Mouse (Mus musculus): ENCODE results near the gene Elfn2. TPM values are rescaled to one million over a fixed set of nuclear protein-coding genes. Genes with fewer than 3 reads are reported as not detected.
A peak's percentile ranks its signal among the peaks of the same experiment; 100 is the strongest.

Elfn2 gene
- polyA plus RNA-seq, 1 experiment from 2014 or later: 3.3 TPM

DNA sequence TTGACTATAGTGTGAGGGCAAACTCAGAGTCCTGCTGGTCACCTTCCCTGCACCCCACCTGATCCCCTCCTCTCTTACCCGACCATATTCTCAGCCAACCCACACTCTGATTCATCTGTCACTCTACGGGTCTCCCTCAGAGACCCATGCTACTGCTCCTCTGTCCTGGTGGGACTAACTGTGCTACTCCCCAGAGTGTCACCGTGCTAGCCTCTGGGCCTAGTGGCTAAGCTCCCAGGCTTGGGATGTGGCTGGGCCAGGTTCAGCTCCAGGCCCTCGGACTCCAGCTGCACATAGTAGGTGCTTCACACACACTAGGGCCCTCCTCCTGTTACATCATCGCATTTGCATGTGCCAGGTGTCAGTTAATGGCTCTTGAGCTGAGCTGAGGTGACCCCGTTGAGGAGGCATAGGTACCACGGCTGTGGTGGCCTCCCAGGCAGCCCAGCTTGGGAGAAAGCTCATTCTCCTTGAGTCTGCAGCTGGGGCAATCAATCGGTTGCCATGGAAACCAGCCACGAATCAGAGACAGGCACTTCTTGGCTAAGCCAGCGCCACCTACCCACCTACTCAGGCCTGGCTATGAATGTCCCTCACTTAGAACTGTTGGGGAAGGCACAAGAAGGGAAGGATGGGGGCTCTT lies 84.4 kb downstream of the Elfn2 start:
- Histone ChIP-seq H3K4me2 (replicated peaks) (no peak overlapping the region), H3K9me3 (no peaks in the 10 kb centered on the region), H3K27ac (peak overlapping the region; percentile 75), H3K4me3 (replicated peaks) (no peak overlapping the region), H3K4me1 (replicated peaks) (peaks cover 76% of the 10 kb centered on the region), H3K9ac (replicated peaks) (peak overlapping the region; percentile 32; the same call in 1 of the 2 replicates), H3K27me3 (no peaks in the 10 kb centered on the region), H3K36me3 (no peaks in the 10 kb centered on the region)
- peak; percentile 76 for ATAC-seq
- WGBS: 27% methylated on average over 10 of the region's 10 CpGs

DNA sequence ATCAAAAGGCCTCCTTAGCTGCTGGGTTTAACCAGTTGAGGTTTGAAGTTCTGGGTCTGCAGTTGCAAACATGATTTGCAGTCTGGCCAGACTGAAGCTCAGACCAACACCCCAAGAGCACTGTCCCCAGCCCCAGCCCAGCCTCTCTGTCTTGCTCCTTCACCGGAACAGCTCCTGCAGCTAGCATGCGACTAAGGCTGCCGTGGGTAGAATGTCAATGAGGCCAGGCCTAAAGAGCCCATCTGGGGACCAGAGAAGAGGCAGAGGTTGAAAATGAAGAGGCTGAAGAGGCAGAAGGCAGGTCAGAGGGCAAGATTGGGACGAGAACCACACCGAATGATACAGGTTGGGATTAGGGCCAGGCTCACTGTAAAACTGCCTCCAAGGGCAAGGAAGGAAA lies 85.2 kb downstream of the Elfn2 start:
- Histone ChIP-seq H3K9ac (replicated peaks) (0 out of 2 replicates have a peak overlapping the region, but pooled peaks have one; percentile 32), H3K27me3 (no peaks in the 10 kb centered on the region), H3K36me3 (no peaks in the 10 kb centered on the region), H3K9me3 (no peaks in the 10 kb centered on the region), H3K4me1 (replicated peaks) (peaks cover 68% of the 10 kb centered on the region), H3K4me3 (replicated peaks) (no peak overlapping the region), H3K27ac (peak overlapping the region; percentile 75), H3K4me2 (replicated peaks) (no peak overlapping the region)
- ATAC-seq: no peak
- 21% methylated on average over 5 of the region's 5 CpGs for WGBS

DNA sequence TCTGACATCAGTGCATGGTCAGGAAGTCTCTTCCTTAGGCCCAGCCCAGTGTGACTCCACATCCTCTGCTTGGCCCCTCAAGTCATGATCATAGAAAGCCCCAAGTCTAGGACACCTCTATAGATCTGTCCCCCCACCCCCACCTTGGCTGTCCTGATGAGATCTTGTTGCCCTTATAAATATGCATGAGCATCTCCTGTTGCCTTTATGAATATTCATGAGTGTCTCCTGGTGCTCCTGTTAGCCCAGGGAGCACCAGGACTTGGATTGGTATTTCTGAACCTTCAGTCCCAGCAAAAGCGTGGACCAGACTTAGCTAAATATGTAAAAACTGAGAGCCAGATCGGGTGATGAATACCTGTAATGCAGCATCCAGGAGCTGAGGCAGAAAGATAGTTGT lies 86.2 kb downstream of the Elfn2 start:
- no peak overlapping the region for H3K27ac ChIP-seq
- no peaks in the 10 kb centered on the region for H3K27me3 ChIP-seq
- no peaks in the 10 kb centered on the region for H3K36me3 ChIP-seq
- H3K4me2 ChIP-seq (replicated peaks): no peak overlapping the region
- no peaks in the 10 kb centered on the region for H3K9me3 ChIP-seq
- no peak for ATAC-seq
- peaks cover 58% of the 10 kb centered on the region for H3K4me1 ChIP-seq (replicated peaks)
- H3K9ac ChIP-seq (replicated peaks): no peak overlapping the region
- no peak overlapping the region for H3K4me3 ChIP-seq (replicated peaks)
- 54% methylated on average over 2 of the region's 2 CpGs for WGBS

DNA sequence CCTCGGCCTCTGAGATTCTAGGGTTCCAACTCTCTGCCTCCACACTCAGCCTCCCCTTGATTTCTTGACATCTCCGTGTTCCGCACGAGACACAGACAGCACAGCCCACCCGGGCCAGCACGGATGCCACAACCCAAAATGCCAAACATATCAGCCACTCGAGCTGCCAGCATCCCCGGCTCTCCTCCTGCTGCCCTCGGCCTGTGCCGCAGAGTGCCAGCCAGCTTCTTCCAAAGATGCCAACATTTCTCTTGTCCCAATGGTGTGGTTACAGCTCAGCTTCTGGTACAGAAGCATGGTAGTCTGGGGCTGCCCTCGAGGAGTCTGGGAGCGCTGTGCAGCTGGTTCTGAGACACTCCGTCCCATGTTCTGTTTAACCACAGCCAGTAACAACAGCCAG lies 92.3 kb downstream of the Elfn2 start:
- H3K4me3 ChIP-seq (replicated peaks): no peak overlapping the region
- ATAC-seq: no peak

DNA sequence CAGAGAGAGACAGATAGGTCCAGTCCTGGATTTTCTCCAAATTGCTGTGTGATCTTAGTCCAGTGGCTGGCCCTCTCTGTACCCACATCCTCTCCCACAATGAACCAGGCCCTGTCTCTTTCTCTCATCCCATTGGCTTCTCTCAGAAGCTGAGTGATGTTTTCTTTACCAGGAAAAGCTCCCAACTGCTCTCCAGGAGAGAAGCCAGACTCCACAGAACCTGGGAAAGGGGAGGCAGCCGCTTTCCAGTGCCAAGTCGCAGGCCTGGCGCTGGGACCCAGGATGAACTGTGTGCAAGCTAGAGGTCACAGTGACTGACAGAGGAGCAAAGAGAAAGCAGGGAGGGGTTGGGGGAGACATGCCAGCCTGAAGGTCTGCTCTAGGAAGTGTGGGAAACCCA lies 93.6 kb downstream of the Elfn2 start:
- Histone ChIP-seq H3K4me1 (replicated peaks) (peaks cover 10% of the 10 kb centered on the region), H3K27ac (0 out of 2 replicates have a peak overlapping the region, but pooled peaks have one; percentile 12), H3K36me3 (no peaks in the 10 kb centered on the region), H3K9ac (replicated peaks) (no peak overlapping the region), H3K9me3 (no peaks in the 10 kb centered on the region), H3K4me2 (replicated peaks) (no peak overlapping the region), H3K27me3 (0 out of 2 replicates have a peak, but pooled peaks cover 16% of the 10 kb centered on the region), H3K4me3 (replicated peaks) (no peak overlapping the region)
- 85% methylated on average over 3 of the region's 3 CpGs for WGBS
- ATAC-seq: no peak

More for the DNA sequence above, 92.3 kb downstream of the Elfn2 start:
- Histone ChIP-seq H3K4me2 (replicated peaks) (no peak overlapping the region), H3K27me3 (0 out of 2 replicates have a peak, but pooled peaks cover 4% of the 10 kb centered on the region), H3K4me1 (replicated peaks) (peaks cover 18% of the 10 kb centered on the region), H3K36me3 (no peaks in the 10 kb centered on the region), H3K9ac (replicated peaks) (no peak overlapping the region), H3K27ac (no peak overlapping the region), H3K9me3 (no peaks in the 10 kb centered on the region)
- 90% methylated on average over 13 of the region's 13 CpGs for WGBS

DNA sequence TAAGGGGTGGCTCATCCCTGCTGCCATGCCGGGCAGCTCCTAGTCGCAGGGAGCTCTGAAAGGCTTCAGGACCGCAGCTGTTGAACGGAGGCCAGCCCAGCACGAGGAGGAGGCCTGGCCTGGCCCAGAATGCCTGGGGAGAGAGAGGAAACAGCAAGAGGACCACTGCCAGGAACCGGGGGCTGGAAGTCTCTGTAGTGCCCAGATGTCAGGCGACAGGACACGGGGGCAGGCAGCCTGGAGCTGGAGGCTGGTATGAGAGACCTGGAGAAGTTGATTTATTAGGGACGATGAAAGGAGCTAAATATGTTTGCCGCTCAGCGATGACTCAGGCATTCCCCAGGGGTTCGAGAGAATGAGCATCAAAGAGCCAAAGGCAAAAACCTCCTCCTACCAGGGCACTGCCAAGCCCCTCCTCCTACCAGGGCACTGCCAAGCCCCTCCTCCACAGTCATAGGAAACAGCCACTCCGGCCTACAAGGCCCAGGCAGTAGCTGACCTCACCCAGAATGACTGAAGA lies 94.1 kb downstream of the Elfn2 start:
- Histone ChIP-seq H3K4me3 (replicated peaks) (no peak overlapping the region), H3K36me3 (no peaks in the 10 kb centered on the region), H3K4me2 (replicated peaks) (no peak overlapping the region), H3K9me3 (no peaks in the 10 kb centered on the region), H3K27me3 (0 out of 2 replicates have a peak, but pooled peaks cover 17% of the 10 kb centered on the region), H3K27ac (peak overlapping the region; percentile 12; the same call in 1 of the 2 replicates), H3K9ac (replicated peaks) (no peak overlapping the region), H3K4me1 (replicated peaks) (peaks cover 10% of the 10 kb centered on the region)
- WGBS: 56% methylated on average over 13 of the region's 13 CpGs
- peak; percentile 37 for ATAC-seq

DNA sequence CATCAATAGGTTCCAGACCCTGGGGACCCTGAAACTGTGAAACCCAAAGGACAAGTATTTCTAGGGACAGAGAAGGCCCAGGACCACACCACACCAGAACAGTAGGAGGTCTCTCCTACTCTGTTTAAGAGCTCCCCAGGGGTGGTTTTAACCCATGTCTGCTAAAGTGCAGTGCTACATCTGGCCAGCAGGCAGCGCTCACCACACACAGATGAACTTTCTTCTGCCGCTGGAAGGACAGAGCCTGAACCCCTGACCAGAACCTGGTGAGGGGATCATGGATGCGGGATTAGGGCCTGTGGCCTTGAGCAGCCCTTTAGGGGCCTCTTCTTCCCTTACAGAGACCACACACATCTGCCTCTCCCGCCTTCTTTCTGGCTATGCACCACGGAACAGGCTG lies 95.1 kb downstream of the Elfn2 start:
- 7% methylated on average over 5 of the region's 5 CpGs for WGBS
- peak; percentile 65 for ATAC-seq
- H3K4me3 ChIP-seq (replicated peaks): no peak overlapping the region
- no peaks in the 10 kb centered on the region for H3K9me3 ChIP-seq
- H3K4me1 ChIP-seq (replicated peaks): peaks cover 10% of the 10 kb centered on the region
- H3K27me3 ChIP-seq: 0 out of 2 replicates have a peak, but pooled peaks cover 17% of the 10 kb centered on the region
- H3K9ac ChIP-seq (replicated peaks): no peak overlapping the region
- H3K4me2 ChIP-seq (replicated peaks): no peak overlapping the region
- H3K36me3 ChIP-seq: no peaks in the 10 kb centered on the region
- H3K27ac ChIP-seq: no peak overlapping the region

Other genes starting within 250 kb of the Elfn2 start
- gene Il2rb, start 223.5 kb downstream of the Elfn2 start, polyA plus RNA-seq (2015; fragmentation: Nextera tagmentation; extraction: Ambion mirVana): not detected in 2 replicates
- 4.8 and 5.6 TPM in 2 replicates for gene C1qtnf6, start 187.4 kb downstream of the Elfn2 start, polyA plus RNA-seq (2015; fragmentation: Nextera tagmentation; extraction: Ambion mirVana)
- gene Sstr3, start 174.1 kb downstream of the Elfn2 start, polyA plus RNA-seq (2015; fragmentation: Nextera tagmentation; extraction: Ambion mirVana): 0.15 and 0.26 TPM in 2 replicates
- 3.2 and 5.6 TPM in 2 replicates for gene Rac2, start 146.0 kb downstream of the Elfn2 start, polyA plus RNA-seq (2015; fragmentation: Nextera tagmentation; extraction: Ambion mirVana)
- 3.7 and 5.8 TPM in 2 replicates for gene Cyth4, start 121.7 kb downstream of the Elfn2 start, polyA plus RNA-seq (2015; fragmentation: Nextera tagmentation; extraction: Ambion mirVana)
- gene Mfng, start 54.7 kb upstream of the Elfn2 start, polyA plus RNA-seq (2015; fragmentation: Nextera tagmentation; extraction: Ambion mirVana): 83.0 and 93.7 TPM in 2 replicates
- 1.0 and 1.2 TPM in 2 replicates for gene Card10, start 84.3 kb upstream of the Elfn2 start, polyA plus RNA-seq (2015; fragmentation: Nextera tagmentation; extraction: Ambion mirVana)
- gene Cdc42ep1, start 123.9 kb upstream of the Elfn2 start, polyA plus RNA-seq (2015; fragmentation: Nextera tagmentation; extraction: Ambion mirVana): 7.0 and 8.5 TPM in 2 replicates
- 1.1 TPM in 1 of 2 replicates, not detected in the other for gene Lgals2, start 136.8 kb upstream of the Elfn2 start, polyA plus RNA-seq (2015; fragmentation: Nextera tagmentation; extraction: Ambion mirVana)
- 47.8 and 49.2 TPM in 2 replicates for gene Gga1, start 158.4 kb upstream of the Elfn2 start, polyA plus RNA-seq (2015; fragmentation: Nextera tagmentation; extraction: Ambion mirVana)
- gene Gm49510, start 180.9 kb upstream of the Elfn2 start, polyA plus RNA-seq (2015; fragmentation: Nextera tagmentation; extraction: Ambion mirVana): 0.12 TPM in 1 of 2 replicates, not detected in the other
- 2.5 and 4.9 TPM in 2 replicates for gene Sh3bp1, start 181.0 kb upstream of the Elfn2 start, polyA plus RNA-seq (2015; fragmentation: Nextera tagmentation; extraction: Ambion mirVana)
- gene Pdxp, start 195.1 kb upstream of the Elfn2 start, polyA plus RNA-seq (2015; fragmentation: Nextera tagmentation; extraction: Ambion mirVana): 55.8 and 63.2 TPM in 2 replicates
- gene Lgals1, start 208.0 kb upstream of the Elfn2 start, polyA plus RNA-seq (2015; fragmentation: Nextera tagmentation; extraction: Ambion mirVana): 109 and 125 TPM in 2 replicates
- 53.1 and 58.0 TPM in 2 replicates for gene Nol12, start 216.2 kb upstream of the Elfn2 start, polyA plus RNA-seq (2015; fragmentation: Nextera tagmentation; extraction: Ambion mirVana)
- 38.3 and 42.6 TPM in 2 replicates for gene Triobp, start 229.0 kb upstream of the Elfn2 start, polyA plus RNA-seq (2015; fragmentation: Nextera tagmentation; extraction: Ambion mirVana)